Mouse (Mus musculus) limb, embryonic 15.5 days (tissue): ENCODE measurements around the gene Ube2f. TPM values are rescaled to one million over a fixed set of nuclear protein-coding genes. Genes with fewer than 3 reads are reported as not detected.

ENCODE experiments used
- ATAC-seq: fragments of 200-750 bp; cut with Nextera tagmentation; 2 replicates; pipeline ENCODE4 v1.8.0; 2017; ENCODE audit warnings: low read depth, moderate TSS enrichment; ENCODE audit not compliant: insufficient number of reproducible peaks, low FRiP score, low TSS enrichment
- H3K27ac ChIP-seq: fragments of 300-500 bp; sonication (generic); 2 replicates; pipeline ENCODE4 v1.5.1; 2015; ENCODE audit warnings: moderate library complexity, mild to moderate bottlenecking, inconsistent platforms
- H3K27me3 ChIP-seq: fragments of 300-500 bp; sonication (generic); 2 replicates; pipeline ENCODE4 v1.6.1; 2015; ENCODE audit warnings: inconsistent platforms
- H3K36me3 ChIP-seq: fragments of 300-500 bp; sonication (generic); 2 replicates; pipeline ENCODE4 v1.6.1; 2015; ENCODE audit warnings: inconsistent platforms
- H3K4me1 ChIP-seq: fragments of 300-500 bp; sonication (generic); 2 replicates; pipeline ENCODE4 v1.6.1; 2015; ENCODE audit warnings: inconsistent platforms
- H3K4me2 ChIP-seq: fragments of 300-500 bp; sonication (generic); 2 replicates; pipeline ENCODE4 v1.6.1; 2015; ENCODE audit warnings: mild to moderate bottlenecking, inconsistent platforms
- H3K4me3 ChIP-seq: fragments of 300-500 bp; sonication (generic); 2 replicates; pipeline ENCODE4 v1.5.1; 2015; ENCODE audit warnings: mild to moderate bottlenecking, inconsistent platforms
- H3K9ac ChIP-seq: fragments of 300-500 bp; sonication (generic); 2 replicates; pipeline ENCODE4 v1.6.1; 2015; ENCODE audit warnings: inconsistent platforms
- H3K9me3 ChIP-seq: fragments of 300-500 bp; sonication (generic); 2 replicates; pipeline ENCODE4 v1.6.1; 2016; ENCODE audit warnings: inconsistent platforms
- WGBS: fragments of 180-500 bp; shearing (Covaris S2); methylation state at CpG from one replicate; pipeline ENCODE4 v1.1.7; 2015; 5-methylcytosine and 5-hydroxymethylcytosine counted together
- polyA plus RNA-seq: library from polyadenylated mRNA; unstranded; fragments of >200 nt; fragmentation: Nextera tagmentation; extraction: Ambion mirVana; gene quantifications from 2 replicates; pipeline ENCODE4 v1.2.1, GENCODE M21; 2015

Ube2f gene
- polyA plus RNA-seq, 1 experiment from 2014 or later, result 64.4 TPM

- H3K4me3 ChIP-seq, result no peak overlapping the region
- no peaks in the 10 kb centered on the region for H3K27me3 ChIP-seq
- H3K27ac ChIP-seq, result no peak overlapping the region
- no peak overlapping the region for H3K4me2 ChIP-seq
- no peak for ATAC-seq
- H3K4me1 ChIP-seq, result no peaks in the 10 kb centered on the region
- H3K36me3 ChIP-seq, result no peaks in the 10 kb centered on the region
- no peaks in the 10 kb centered on the region for H3K9me3 ChIP-seq
- no peak overlapping the region for H3K9ac ChIP-seq
Observed at GRCm38 (mm10) chr1:91333582-91333981, 83.5 kb downstream of the Ube2f start.

GRCm38 (mm10) chr1:91337355-91337754 is 87.3 kb downstream of the Ube2f start:
- H3K36me3 ChIP-seq, result no peaks in the 10 kb centered on the region
- H3K4me3 ChIP-seq, result no peak overlapping the region
- H3K4me1 ChIP-seq, result no peaks in the 10 kb centered on the region
- peaks cover 7% of the 10 kb centered on the region; the same call in 1 of the 2 replicates for H3K27me3 ChIP-seq
- no peak overlapping the region for H3K9ac ChIP-seq
- no peaks in the 10 kb centered on the region for H3K9me3 ChIP-seq
- 83% methylated on average over 7 of the region's 7 CpGs for WGBS
- no peak overlapping the region for H3K4me2 ChIP-seq
- H3K27ac ChIP-seq, result no peak overlapping the region
- ATAC-seq, result no peak

Other genes starting within 250 kb of the Ube2f start
- 0.65 and 0.94 TPM in 2 replicates for gene Rbm44, start 105.2 kb upstream of the Ube2f start, polyA plus RNA-seq
- gene Ramp1, start 70.5 kb upstream of the Ube2f start, polyA plus RNA-seq, result 9.6 and 17.3 TPM in 2 replicates
- gene Scly, start 48.0 kb downstream of the Ube2f start, polyA plus RNA-seq, result 12.7 and 14.8 TPM in 2 replicates
- 0.04 TPM in 2 replicates for gene Espnl, start 71.8 kb downstream of the Ube2f start, polyA plus RNA-seq
- gene Klhl30, start 100.7 kb downstream of the Ube2f start, polyA plus RNA-seq, result 2.1 and 7.7 TPM in 2 replicates
- gene Erfe, start 116.1 kb downstream of the Ube2f start, polyA plus RNA-seq, result 1.6 and 2.1 TPM in 2 replicates
- 143 and 155 TPM in 2 replicates for gene Ilkap, start 148.5 kb downstream of the Ube2f start, polyA plus RNA-seq
- gene Hes6, start 163.7 kb downstream of the Ube2f start, polyA plus RNA-seq, result 73.6 and 91.2 TPM in 2 replicates
- gene Per2, start 209.0 kb downstream of the Ube2f start, polyA plus RNA-seq, result 3.7 and 4.6 TPM in 2 replicates
- gene Traf3ip1, start 244.3 kb downstream of the Ube2f start, polyA plus RNA-seq, result 6.2 and 6.9 TPM in 2 replicates